Mouse (Mus musculus): ENCODE measurements at regions not wholly inside any gene's neighbourhood (a gene's known extent, or its start where the extent isn't known, plus 50 kb on each side); places are given as distances from the start of the nearest gene placed in this dataset.
A peak's percentile ranks its signal among the peaks of the same experiment; 100 is the strongest.

- no peak for DNase-seq (ENCODE audit: low read depth, low spot score)
Observed at GRCm38 (mm10) chr12:49449396-49449795, 64.4 kb downstream of the Gm43517 start.

- no peak for DNase-seq (ENCODE audit: low read depth, low spot score)
Observed at GRCm38 (mm10) chr12:49468059-49468458, 83.1 kb downstream of the Gm43517 start.

GRCm38 (mm10) chr12:49473371-49473770, 88.4 kb downstream of the Gm43517 start:
- no peak for DNase-seq (ENCODE audit: low read depth, low spot score)

- no peak for DNase-seq (ENCODE audit: low read depth, low spot score)
Observed at GRCm38 (mm10) chr12:49480656-49481055, 95.7 kb downstream of the Gm43517 start.

GRCm38 (mm10) chr12:49481151-49481550, 96.2 kb downstream of the Gm43517 start:
- no peak for DNase-seq (ENCODE audit: low read depth, low spot score)

GRCm38 (mm10) chr12:49482367-49482766, 97.4 kb downstream of the Gm43517 start:
- no peak for DNase-seq (ENCODE audit: low read depth, low spot score)

GRCm38 (mm10) chr12:49484070-49484770, 99.2 kb downstream of the Gm43517 start:
- peak; percentile 15 for DNase-seq (ENCODE audit: low read depth, low spot score)

- no peak for DNase-seq (ENCODE audit: low read depth, low spot score)
Observed at GRCm38 (mm10) chr12:49513131-49513530, 128.2 kb downstream of the Gm43517 start.

GRCm38 (mm10) chr12:49514616-49515015, 129.6 kb downstream of the Gm43517 start:
- DNase-seq (ENCODE audit: low read depth, low spot score) = no peak
